Mouse (Mus musculus): ENCODE results near the gene Pask. TPM values are rescaled to one million over a fixed set of nuclear protein-coding genes. Genes with fewer than 3 reads are reported as not detected.
A peak's percentile ranks its signal among the peaks of the same experiment; 100 is the strongest.
"Not testable (repeated sequence)": the region's sequence is repeated elsewhere in the genome, so short reads cannot be mapped to it uniquely, and the experiment has no call there.

Gene Pask
- 1 to 10 TPM; 2.7 to 4.2 TPM for total RNA-seq (2021)

GRCm38 (mm10) chr1:93342648-93343503, at the start of gene Pask, which contains the start of gene Ppp1r7:
Gene Pask (minus strand): TSS chr1:93343482.
Gene Ppp1r7 (plus strand): TSS chr1:93342854.
- intact Hi-C loops (cut with DNase I) = loop anchor here (5.0 to 10.0 kb wide), 3 partner anchors 169 to 452 kb away; partner anchors contain the start of genes Atg4b, Farp2 and Thap4
- DNase-seq = peak; percentile 96 to 97

GRCm38 (mm10) chr1:93388906-93389305, 45.6 kb upstream of the Pask start:
- no peak for DNase-seq
- intact Hi-C loops (cut with DNase I) = no loop called here

GRCm38 (mm10) chr1:93387198-93387597, 43.9 kb upstream of the Pask start:
- no peak for DNase-seq
- intact Hi-C loops (cut with DNase I) = no loop called here

DNA sequence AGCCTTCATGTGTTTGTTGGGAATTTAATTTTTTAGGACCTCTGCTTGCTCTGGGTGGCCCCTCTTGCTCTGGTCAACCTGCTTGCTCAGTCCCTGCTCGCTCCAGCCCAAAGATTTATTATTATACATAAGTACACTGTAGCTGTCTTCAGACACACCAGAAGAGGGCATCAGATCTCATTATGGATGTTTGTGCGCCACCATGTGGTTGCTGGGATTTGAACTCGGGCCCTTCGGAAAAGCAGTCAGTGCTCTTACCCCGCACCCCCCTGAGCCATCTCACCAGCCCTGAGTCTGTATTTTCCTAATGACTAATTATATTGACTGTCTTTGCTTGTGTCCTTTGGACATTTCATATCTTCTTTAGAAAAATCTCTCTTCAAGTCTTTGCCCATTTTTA, 35.8 kb upstream of the Pask start:
- no peak for DNase-seq
- intact Hi-C loops (cut with DNase I) = no loop called here

DNA sequence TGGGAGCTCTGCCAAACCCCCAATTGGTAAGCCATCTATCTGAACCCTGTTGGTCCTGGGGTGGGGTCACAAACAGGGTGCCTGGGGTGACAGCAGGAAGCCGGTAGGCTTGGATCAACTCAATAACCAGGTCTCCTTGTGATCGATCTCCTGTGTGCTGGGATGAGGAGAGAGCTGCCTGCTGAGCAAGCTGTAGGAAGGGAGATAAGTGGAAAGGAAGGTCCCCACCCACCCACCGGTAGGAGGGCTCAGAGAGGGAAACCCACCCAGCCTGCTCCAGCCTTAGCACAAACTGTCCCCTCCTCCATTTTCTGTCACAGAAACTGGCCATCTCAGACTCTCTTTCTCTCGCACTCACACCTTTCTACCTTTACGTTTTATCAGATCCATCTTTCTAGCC, 34.0 kb upstream of the Pask start:
- intact Hi-C loops (cut with DNase I) = no loop called here

DNA sequence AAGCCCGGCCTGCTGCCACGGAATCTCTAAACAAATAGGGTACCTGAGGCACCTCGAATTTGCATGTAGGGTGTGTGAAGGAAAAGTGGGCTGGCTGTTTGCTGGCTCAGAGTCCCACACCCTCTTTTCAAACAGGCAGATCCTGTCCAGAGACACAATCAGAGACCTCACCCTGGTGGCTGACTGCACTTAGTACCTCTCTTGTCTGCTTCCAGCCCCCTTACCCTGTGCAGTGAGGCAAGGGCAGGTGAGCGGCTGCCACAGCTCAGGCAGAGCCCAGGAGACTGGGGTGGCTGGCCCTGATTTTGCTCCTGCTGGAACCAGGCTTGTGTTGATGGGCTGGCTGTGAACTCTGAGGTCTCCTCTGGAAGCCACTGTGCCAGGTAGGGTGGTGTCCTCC, 30.4 kb upstream of the Pask start, which contains the start of gene Ano7:
Ano7 (plus strand) TSS at position 266 of the 400 bp plus-strand sequence.
- intact Hi-C loops (cut with DNase I) = no loop called here
- DNase-seq = no peak

More for the DNA sequence above, 34.0 kb upstream of the Pask start:
- no peak for DNase-seq

- intact Hi-C loops (cut with DNase I) = no loop called here
- no peak for DNase-seq
These were observed 22.4 kb upstream of the Pask start for GRCm38 (mm10) chr1:93365641-93366040.

- intact Hi-C loops (cut with DNase I) = no loop called here
- no peak for DNase-seq
These were observed 19.4 kb upstream of the Pask start for GRCm38 (mm10) chr1:93362661-93363060.

DNA sequence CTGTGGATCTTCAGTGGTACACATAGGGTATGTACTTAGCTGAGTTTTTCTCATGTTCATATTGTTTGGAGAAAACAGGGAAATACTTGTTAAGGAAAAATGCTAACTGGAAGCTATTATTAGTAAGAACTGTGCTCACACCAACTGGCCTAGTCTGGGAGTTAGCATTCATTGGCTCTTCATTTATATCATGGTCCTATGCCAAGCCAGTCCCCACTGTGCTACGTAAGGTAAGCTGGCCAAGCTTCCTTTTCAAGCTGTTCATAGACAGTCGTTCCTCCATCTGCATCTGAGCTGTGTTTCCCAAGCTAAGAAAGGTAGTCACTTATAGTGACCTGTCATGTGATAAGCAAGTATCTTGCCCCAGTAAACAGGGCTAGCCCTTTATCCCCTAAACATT, 9.4 kb upstream of the Pask start:
- DNase-seq = peak in 1 of 2 experiments; percentile 4
- intact Hi-C loops (cut with DNase I) = no loop called here

DNA sequence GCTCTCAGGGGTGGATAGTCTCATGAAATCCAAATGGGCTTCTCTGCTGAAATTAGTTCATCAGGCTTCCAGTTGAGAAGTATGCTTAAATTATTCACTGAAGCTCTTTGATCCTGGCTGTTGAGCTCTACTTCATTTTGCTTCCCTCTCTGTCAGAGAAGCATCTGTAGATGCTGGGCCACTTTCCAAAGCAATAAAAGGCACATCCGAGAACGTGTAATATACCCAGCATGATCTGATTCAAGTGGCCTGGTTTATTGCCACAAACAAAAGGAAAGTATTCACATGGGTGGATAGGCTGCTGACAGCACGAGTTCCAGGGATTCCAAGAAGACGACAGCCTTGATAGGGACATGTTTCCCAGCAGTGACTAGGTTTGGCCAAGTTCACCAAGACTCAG, 6.4 kb upstream of the Pask start:
- intact Hi-C loops (cut with DNase I) = loop anchor here (10.0 kb wide), 2 partner anchors 405 to 445 kb away; partner anchors contain the start of genes Atg4b and Thap4
- no peak for DNase-seq

DNA sequence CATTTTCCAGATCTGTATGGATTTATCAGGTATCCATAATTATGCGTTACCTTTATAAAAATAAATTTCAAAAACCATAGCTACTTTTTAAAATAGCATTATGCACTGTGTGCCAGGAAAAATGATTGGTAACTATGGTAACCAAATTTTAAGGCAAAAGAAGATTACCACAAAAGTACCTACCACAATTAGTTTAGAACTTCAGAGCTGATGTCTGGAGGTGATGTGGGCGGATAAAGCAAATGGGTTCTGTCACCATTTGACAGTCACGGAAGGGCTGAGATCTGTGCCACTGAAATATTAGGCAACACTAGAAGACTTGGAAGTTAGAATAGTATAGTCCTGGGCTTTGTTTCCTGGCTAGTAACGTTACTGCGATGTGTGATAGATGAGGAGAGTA, 3.9 kb upstream of the Pask start:
- intact Hi-C loops (cut with DNase I) = loop anchor here (10.0 kb wide), 2 partner anchors 408 to 448 kb away; partner anchors contain the start of genes Atg4b and Thap4

GRCm38 (mm10) chr1:93343504-93344047, 294 bp upstream of the Pask start:
- intact Hi-C loops (cut with DNase I) = loop anchor here (1.0 to 10.0 kb wide), 4 partner anchors 169 to 451 kb away; partner anchors contain the start of genes Atg4b, Farp2 and Thap4
- DNase-seq = peak; percentile 97

More for the DNA sequence above, 3.9 kb upstream of the Pask start:
- no peak for DNase-seq

DNA sequence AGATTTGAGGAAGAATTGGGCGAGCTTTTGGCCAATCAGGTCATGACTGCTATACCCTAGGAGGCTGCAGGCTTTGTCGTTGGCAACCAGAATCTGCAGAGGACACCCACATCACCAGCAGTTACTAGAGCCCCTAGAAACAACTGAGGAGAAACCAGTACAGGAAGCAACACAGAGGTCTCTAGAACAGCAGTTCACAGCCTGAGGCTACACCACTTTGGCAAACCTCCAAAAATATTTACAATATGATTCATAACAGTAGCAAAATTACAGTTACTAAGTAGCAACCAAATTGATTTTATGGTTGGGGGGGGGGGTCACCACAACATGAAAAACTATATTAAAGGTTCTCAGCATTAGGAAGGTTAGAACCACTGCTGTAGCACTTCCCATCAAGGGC, 8.7 kb downstream of the Pask start:
- DNase-seq = no peak
- intact Hi-C loops (cut with DNase I) = no loop called here

DNA sequence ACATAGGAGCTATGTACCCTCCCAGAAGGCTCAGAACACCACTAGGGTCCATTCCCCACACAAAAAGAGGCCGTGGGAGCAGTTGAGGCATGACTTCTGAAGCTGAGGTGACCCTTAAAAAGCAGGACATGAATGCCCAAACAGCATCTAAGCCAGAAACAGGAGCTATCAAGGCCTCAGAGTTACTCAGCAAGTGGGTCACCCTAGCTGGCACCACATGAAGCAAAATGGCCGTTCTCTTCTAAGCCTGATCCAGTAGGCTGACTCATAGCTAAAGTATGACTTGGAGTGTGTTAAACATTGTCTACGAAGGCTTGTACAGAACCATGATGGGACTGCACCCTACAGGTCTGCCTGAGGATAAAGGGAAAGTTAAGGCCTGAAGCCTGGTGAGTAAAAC, 16.8 kb downstream of the Pask start:
- intact Hi-C loops (cut with DNase I) = no loop called here
- DNase-seq = no peak

GRCm38 (mm10) chr1:93323973-93324372, 19.3 kb downstream of the Pask start:
- intact Hi-C loops (cut with DNase I) = no loop called here
- no peak for DNase-seq

DNA sequence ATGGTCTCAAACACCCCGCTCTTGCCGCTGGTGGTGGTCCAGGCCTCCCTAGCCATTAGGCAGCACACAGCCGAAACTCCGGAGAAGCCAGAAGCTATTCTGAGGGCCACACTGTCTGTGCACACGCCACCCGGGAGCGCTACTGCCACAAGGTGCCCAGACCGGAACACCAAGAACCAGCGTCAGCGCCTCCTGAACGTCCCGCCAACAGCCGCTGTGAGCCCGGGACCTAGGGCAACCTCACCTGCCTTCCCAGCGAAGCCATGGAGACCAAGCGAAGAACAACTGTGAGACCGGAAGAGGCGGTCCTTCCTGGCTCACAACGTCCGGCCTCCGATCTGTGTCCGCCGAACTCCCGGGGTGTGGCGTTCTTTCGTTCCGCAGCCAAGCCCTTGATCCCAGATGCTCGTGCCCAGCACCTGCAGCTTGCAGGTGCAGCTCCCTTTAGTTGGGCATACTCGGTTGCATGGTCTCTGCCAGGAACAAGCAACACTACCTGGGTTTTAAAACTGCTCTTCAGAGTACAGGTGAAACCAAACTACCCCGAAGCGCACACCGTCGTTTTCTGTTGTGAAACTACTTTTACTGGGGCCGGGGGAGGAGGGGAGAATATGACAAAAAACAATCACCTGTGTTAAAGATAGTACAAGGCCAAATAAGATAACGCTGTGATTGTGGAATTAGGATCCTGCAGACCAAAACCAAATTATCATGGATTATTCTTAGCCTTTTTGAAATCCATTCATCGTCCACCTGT, 37.5 kb downstream of the Pask start, which contains the start of gene Mterf4:
Mterf4 (minus strand) TSS at position 335 of the 757 bp plus-strand sequence.
- intact Hi-C loops (cut with DNase I) = loop anchor here (10.0 kb wide), 1 partner anchor 131 kb away; no protein-coding TSS in a partner anchor
- DNase-seq = peak; percentile 84 to 90

GRCm38 (mm10) chr1:93300578-93300977, 42.7 kb downstream of the Pask start:
- intact Hi-C loops (cut with DNase I) = loop anchor here (10.0 kb wide), 1 partner anchor 126 kb away; no protein-coding TSS in a partner anchor
- peak; percentile 54 to 55 for DNase-seq

DNA sequence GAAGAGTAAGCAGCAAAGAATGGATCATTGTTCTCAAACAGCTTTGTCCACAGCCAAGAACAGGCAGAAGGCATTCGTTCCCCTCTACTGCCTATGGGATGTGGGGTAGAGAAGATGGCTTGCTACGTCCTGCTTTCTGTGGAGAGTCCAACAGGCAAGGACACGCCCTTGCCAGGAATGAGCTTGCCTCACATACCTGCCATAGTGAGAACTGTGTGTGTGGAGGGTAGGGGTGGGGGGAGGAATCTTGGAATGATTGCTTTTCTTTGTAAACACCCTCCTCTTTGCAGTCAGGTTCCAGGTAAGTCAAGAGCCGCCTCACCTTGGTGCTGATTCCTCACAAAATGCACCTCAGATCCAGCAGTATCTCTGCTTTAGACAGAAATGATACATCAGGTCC, 43.5 kb downstream of the Pask start:
- no peak for DNase-seq
- intact Hi-C loops (cut with DNase I) = loop anchor here (10.0 kb wide), 1 partner anchor 125 kb away; no protein-coding TSS in a partner anchor

DNA sequence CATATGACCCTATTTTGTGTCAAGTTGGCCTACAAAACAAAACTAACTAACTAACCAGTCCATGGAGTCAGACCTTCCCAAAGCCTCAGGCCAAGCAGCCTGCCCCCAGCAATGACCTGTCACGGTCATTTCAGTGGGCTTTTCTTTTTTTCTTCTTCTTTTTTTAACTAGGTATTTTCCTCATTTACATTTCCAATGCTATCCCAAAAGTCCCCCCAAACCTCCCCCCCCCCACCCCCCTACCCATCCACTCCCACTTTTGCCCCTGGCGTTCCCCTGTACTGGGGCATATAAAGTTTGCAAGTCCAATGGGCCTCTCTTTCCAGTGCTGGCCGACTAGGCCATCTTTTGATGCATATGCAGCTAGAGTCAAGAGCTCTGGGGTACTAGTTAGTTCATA, 48.8 kb downstream of the Pask start:
- intact Hi-C loops (cut with DNase I); DNase-seq: not testable (repeated sequence)

DNA sequence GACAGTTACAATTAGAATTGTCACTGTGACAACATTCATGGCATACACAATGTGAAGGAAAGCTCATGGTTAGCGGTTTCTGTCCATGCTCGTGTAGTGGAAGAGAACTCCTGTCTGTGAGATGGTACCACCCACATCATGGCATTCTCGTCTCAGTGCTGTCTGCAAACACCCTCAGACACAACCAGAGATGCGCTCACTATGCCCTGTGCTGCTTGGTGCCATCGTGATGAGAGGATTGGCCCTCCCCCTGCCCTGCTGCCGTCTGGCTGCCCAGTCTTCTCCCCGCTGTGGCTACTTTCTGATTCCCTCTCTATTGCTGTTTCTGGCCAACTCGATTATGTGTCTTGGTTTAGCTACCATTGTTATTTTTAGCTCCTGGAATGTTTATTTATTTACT, 51.3 kb downstream of the Pask start:
- no peak for DNase-seq
- intact Hi-C loops (cut with DNase I) = no loop called here

- intact Hi-C loops (cut with DNase I) = no loop called here
These were observed 51.7 kb downstream of the Pask start for GRCm38 (mm10) chr1:93291591-93291990.

More at GRCm38 (mm10) chr1:93291591-93291990, 51.7 kb downstream of the Pask start:
- no peak for DNase-seq
